Mouse (Mus musculus): ENCODE data around the gene Ufsp1.

The Ufsp1 gene

DNA sequence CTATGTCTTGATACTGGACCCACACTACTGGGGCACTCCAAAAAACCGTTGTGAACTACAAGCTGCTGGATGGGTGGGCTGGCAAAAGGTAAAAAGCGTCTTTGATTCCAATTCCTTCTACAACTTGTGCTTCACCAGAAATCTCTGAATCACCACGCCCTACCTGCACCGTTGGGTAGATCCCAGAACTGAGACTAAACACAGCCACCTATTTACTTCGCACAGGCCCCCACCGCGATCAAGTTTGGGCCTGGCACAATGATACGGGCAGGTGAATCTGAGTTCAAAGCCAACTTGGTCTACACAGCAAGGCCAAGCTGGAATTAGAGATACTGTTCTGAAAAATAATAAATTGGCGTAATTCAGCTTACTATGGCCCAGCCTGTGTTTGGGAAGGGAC lies 867 bp downstream of the Ufsp1 start:
- no peak for DNase-seq (ENCODE audit: low read depth, low spot score)

DNA sequence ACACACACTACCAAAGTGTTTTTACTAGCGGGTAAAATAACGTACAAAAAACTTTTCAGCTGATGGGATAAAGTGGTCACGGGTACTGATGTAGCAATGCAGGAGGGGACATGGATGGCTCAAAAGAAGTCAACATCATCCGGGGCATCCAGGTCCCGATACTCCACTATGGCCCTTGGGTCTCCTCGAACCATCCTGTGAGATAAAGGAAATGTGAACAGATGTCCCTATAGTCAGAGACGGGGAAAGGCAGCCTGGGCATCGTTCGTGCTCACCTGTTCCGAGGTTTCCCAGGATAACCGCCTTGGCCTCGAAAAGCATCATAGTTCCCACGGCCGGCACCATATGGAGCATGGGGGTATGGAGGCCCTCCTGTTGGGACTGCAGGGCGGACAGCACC lies 1.3 kb downstream of the Ufsp1 start:
- DNase-seq (ENCODE audit: low read depth, low spot score): no peak

DNA sequence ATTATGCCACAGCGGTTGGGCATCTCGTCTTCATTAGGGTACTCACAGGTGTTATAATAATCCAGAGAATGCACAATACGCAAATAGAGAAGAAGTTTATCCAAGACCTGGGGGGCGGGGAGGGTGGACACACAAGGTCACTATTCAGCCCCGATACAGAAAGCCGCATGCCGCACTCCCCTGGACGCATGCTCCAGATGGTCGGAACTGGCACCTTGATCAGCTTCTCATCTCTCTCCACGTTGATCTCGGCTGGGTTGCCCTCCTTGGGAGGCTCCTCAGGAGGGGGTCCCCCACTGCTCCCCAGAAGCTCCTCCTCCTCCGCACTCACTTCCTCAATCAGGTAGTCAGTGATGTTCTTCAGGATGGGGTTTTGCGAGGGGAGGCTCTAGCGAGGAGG lies 2.7 kb downstream of the Ufsp1 start:
- DNase-seq (ENCODE audit: low read depth, low spot score): no peak

DNA sequence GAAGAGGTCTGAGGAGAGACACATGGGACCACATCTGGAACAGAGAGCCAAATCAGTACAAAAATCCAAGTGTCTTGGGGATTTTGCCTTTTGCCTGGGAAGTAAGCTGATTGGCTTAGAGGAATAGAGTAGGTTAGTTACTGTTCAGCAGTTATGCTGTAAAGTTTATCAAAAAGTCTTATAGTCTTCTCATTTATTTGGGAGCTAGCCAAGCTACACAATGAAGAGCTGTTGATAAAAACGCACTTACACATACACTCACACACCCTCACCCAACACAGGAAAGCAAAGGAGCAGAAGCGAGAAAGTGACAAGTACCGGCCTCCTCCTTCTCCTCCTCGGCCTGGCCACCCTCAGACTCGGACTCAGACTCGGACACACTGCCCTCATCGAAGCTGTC lies 4.8 kb downstream of the Ufsp1 start:
- DNase-seq (ENCODE audit: low read depth, low spot score): no peak

DNA sequence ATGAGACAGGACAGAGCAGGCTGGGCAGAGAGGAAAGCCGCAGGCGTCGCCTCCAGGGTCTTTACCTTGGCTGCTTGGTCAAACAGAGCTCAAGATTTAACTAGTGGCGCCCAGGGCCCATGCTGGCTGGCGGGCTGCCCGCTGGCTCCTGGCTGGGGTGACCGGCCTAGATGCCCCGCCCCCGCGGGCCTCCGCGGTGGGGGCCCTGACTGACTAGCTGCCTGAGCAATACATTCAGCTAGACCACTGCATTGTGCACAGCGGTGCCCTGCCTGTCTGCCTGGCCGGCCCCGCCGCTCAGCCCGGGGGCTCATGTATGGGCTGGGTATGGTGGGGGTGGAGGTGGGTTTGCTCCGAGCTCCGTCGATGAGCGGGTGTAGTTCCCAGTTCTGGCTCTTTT lies 6.8 kb downstream of the Ufsp1 start:
- DNase-seq (ENCODE audit: low read depth, low spot score): no peak

DNA sequence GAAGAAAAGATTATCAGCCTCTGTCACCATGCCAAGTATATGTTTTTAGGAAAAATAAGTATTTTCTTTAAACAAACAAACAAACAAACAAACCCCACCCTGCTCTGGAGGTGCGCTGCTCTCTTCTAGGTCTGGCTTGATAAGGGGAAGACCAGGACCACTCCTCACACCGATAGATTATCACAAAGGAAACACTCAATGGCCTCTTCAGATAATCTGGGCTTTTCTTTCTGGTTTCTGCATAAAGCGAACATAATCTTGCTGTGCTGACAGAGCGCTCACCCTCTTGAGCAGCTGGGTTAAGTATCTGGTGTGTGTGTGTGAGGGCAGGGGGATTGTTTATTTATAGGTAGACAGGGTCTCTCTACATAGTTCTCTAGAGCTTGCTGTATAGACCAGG lies 9.2 kb downstream of the Ufsp1 start:
- DNase-seq (ENCODE audit: low read depth, low spot score): no peak

DNA sequence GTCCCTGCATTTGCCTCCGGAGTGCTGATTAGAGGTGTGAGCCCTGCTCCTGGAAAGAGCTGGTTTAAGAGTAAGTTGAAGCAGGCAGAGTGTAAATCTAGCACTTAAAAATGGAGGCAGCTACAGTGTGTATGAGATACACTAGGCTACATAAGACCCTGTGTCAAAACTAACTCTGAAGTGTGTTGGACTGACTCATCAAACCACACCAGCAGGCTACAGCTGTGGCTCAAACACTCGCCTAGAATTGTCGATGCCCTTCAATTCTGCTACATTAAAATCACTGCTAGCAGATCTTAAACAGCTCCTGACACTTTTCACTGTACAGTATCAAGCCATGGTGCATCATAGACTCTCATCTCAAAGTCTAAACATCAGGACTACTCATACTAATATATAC lies 9.7 kb downstream of the Ufsp1 start:
- no peak for DNase-seq (ENCODE audit: low read depth, low spot score)

DNA sequence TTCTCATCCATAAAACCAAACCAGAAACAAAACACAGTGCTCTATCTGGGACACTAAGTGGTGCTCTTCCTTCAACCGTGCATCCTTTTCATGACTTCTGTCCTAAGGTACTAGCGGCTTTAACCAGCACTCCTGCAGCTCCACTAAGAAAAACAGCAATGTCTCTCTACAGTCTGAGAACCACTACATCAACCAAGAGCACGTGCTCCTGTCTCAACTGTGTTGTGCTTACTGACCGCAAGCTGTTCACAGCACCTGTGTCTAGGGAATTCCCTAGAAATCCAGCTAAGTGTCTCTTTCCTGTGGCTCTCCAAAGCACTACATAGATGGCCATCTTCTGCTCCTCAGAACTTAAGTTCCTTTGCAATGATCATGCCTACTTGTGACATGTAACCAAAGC lies 10.4 kb downstream of the Ufsp1 start:
- no peak for DNase-seq (ENCODE audit: low read depth, low spot score)

DNA sequence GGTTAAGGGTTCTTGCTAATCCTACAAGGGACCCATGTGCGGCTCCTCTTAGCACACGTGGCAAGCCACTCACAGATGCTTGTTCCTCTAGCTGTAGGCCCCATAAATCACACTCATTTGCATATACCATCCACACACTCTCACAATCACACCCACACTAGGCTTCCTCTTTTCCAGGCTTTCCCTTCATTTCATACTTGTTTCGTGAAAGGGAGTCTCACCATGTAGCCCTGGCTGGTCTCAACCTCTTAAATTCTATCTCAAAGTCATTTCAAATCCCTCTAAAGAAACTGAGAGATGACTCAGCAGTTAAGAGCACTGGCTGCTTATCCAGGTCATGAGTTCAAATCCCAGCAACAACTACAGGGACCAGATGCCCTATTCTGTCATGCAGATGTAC lies 11.4 kb downstream of the Ufsp1 start:
- no peak for DNase-seq (ENCODE audit: low read depth, low spot score)

DNA sequence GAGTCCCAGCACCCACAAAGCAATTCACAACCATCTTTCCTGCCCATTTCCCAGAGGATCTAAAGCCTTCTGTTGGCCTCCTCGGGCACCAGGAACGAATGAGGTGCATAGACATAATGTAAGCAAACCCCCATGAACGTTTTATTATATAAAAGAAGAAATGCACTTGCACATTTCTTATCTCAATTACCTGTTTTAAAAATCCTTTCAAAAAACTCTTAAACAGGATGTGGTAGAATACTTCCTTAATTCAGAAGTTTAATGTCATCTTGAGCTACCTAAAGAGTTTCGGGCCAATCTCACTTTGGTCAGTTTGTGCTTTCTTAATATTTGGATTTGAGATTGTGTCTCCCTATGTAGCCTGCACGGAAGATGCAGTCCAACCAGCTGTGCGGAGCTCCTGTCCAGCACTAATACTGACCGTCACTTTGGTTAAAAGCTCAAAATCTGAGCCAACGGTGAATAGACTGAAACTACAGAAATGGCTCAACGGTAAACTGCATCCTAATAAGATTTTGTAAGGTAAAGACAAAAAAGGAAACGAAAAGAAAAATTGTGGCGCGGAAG lies 12.1 kb downstream of the Ufsp1 start:
- DNase-seq (ENCODE audit: low read depth, low spot score): peak; percentile 31

DNA sequence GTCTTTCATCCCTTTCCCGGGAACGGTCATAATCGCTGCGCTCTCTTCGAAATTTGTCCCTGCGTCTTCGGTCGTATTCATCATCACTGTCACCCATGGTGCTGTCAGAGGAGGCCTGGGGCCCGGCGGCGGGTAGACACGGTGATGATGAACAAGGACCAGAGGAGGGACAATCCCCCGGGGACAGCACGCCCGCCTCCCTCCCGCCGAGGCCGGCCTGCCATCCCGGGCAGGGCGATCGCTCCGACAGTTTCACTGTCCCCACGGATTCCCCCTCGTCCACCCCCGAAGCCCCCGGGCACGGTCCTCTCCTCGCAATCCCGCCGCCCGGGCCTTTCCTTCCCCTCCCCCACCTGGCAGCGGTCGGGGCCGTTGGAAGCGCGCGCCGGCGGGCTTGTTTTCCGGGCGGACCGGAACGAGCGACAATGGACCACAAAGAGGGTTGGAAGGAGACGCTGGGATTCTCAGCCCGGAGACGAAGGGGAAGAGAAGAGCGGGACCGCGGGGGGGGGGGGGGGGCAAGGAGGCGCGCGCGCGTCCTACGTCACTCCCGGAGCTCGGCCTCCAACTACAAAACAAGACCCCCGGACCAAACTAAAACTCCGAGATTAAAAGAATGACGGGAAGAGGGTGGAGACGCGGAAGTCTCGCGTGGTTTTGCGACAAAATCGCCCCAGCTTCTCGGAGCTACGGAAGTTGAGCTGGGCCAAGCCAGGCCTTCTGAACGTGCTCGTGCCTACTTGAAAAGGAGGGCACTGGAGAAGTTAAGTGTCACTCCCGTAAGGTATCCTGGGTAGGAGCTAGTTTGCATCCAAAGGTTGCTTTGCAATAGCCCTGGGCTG lies 12.9 kb downstream of the Ufsp1 start, which contains the start of gene Srrt:
Gene Srrt, minus strand, starts transcription at position 604 of the 842 bp plus-strand sequence.
- DNase-seq (ENCODE audit: low read depth, low spot score): peak; percentile 95

DNA sequence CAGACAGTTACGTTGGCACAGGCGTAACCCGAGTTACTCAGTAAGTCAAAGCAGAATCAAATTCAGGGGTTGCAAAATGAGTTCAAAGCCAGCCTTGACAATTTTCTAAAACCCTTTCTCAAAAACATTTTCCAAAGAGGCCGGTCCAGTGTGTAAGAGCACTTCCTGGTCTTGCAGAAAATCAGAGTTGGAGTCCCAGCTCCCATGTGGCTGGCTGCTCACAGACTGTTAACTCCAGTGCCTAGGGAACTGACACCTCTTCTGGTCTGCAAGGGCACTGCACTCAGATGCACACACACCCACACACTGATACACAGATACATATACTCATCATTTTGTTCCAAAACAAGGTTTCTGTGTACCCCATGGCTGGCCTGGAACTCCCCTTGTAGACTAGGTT lies 13.9 kb downstream of the Ufsp1 start:
- peak; percentile 37 for DNase-seq (ENCODE audit: low read depth, low spot score)

DNA sequence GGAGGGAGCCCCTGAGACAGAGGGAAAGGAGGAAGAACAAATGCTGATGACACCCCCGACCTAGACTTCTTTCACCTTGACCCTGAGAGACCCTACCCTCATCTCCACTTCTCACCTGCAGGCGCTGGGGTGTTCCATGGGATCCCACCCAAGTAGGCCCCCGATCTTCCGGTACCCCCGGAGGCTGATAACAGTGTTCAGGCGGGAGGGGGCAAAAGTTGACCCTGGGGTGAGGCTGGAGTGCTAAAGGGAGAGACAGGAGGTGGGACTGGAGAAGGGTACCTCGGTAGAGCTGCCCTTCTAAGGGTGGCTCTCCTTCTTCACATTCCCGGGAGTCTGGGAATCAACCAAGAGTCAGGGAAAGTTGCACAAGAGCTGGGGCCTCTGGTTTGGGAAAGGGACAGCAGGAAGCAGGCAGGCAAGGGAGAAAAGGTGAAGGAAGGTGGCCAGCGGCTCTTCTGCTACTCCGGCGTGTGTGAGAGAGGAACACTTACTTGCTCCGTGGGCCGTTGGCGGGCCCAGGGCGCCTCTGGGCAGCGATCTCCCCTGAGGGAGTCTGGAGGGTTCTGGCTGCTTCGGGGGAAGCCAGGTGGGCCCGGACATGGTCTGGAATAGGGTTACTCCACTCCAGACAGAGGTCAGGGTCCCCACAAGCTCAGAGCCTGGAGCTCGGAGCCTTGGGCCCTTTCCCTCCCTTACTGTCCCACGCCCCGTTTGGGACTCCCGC lies 19.2 kb downstream of the Ufsp1 start:
- DNase-seq (ENCODE audit: low read depth, low spot score): no peak

DNA sequence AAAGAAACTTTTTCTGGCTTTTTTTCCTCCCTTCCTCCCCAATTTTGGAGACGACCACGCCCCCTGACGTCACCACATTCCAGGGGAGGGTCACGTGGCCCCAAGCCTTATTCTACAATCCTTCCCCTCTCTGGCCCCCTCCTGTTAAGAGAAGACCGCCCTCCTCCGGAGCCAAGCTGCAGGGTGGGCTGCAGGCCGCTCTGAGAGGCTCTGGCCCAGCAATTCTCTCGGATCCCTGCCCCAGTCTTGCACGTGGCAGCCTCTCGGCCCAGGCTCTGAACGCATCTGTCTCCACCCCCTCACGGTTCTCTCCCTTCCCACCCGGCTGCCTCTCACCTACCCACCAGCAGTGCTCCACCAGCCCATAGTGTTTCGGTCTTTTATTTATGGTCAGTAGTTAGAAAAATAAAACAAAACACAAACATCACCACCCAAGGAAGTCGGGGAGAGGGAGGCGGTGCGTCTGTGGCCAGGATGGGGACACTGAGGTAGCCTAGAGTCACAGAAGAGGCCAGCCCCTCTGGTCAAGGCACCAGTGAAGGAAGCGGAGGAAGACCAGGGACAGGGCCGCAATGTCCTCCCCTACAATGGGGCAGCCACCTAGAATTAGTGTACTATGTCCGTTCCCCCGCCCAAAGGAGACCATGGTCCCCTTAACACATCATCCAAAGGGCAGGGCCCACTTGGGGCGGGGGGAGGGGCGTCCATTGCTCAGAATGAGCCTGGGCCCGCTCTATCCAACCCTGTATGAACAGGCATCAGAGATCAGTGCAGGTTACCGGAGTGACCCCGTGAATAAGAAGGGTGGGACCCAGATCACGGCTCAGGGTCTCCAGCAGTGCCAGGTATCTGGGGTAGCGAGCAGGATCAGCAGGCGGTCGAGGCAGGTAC lies 20.0 kb downstream of the Ufsp1 start, which contains the start of gene Trip6:
Gene Trip6, minus strand, starts transcription at position 212 of the 891 bp plus-strand sequence.
- no peak for DNase-seq (ENCODE audit: low read depth, low spot score)

DNA sequence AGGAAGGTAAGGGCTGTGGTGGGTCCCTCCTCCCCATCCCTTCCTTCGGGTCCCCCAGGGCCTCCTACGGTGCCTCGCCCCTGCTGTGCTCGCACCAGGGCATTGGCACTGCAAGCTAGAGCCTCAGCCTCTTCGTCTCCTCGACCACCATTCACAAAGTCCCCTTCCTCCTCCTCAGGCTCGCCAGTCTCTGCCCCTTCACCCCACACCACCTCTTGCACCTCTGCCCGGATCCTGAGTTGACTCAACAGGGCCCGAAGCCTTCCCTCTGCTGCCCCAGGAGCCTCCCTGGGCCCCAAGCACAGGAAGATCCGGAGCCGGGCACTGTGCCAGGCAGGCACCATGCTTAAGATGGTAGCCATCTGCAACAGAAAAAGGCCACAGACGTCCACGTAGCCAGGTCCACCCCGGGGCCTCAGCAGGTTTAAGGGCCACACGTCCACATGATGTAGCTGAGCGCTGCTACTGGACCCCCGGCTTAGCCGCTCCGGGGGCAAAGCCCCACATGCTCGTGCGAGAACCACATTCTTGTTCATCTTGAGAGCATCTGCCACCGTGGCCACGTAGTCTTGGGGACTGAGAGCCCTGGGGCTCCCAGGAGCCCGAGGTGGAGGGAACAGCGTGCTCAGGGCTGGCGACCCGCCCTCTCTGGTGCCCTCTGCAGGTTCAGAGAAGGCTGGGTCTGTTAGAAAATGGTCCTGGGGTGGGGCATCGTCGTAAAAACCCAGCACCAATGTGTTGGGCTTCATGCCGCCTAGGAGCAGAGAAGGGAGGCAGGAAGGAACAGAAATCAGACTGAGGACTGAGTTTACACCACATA lies 20.9 kb downstream of the Ufsp1 start:
- DNase-seq (ENCODE audit: low read depth, low spot score): peak; percentile 67

DNA sequence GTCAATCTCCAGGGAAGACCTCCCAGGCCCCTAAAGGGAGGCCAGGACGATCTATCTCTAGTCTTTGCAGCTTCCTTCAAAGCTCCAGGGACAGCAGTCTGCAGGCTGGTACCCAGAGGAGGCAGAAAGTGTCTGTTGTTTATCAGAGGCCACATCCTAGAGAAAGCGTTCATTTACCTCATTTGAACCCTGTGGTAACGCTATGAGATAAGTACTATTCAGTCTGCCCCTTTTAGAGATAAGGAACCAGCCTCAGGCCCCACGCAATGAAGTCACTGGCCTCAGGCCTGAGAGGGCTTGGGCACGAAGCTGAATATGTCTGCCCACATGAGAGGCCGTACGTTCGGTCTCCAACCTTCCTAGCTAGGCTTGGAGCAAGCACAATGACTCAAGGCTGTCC lies 22.9 kb downstream of the Ufsp1 start:
- DNase-seq (ENCODE audit: low read depth, low spot score): no peak

DNA sequence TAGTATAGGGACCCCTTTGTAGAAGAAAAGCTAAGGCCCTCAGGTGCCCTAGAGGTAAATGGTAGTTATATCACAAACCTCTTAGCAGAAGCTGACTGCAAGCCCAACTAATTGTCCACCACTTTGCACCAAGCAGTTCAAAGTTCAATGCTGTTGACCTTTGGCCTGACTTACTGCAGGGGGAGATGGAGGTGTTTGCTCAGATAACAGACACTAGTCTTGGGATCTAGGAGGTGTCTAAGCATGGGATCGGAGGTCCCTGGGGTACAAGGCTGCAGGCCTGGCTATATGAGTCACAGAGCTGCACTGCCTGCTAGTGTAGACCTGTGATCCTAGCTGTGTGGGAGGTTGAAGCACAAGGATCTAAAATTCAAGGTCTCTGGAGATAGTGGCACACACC lies 24.1 kb downstream of the Ufsp1 start:
- no peak for DNase-seq (ENCODE audit: low read depth, low spot score)

DNA sequence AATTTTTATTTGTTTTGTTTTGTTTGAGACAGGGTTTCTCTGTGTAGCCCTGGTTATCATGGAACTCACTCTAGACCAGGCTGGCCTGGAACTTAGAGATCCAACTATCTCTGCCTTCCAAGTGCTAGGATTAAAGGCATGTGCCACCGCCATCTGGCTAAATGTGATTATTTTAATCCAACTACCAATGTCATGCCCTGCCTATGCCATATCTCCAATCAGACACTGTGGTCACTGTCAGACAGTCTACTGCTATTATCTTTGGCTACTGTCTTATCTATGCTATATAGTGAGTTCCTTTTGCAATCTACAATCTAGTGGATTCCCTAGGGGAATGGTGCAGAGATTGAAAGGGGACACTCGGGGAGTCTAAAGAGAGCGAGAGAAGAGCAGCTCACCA lies 26.6 kb downstream of the Ufsp1 start:
- DNase-seq (ENCODE audit: low read depth, low spot score): no peak

DNA sequence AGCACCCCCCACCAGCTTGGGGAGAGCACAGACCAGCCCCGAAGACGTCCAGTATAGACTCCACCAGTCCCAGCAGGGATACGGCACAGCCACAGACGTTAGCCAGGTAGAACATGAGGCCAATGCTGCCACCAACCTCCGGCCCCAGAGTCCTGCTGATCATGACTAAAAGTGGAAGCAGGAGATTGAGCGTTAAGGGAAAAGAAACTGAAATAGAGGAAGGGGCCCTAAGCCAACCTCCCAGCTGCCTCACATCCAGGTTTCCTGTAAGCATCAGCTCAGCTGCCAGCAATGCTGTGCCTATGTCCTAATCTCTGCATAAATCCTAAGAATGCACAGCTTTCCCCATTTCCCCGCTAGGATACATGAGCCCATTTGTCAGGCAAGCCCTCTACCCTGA lies 36.5 kb downstream of the Ufsp1 start:
- DNase-seq (ENCODE audit: low read depth, low spot score): no peak

DNA sequence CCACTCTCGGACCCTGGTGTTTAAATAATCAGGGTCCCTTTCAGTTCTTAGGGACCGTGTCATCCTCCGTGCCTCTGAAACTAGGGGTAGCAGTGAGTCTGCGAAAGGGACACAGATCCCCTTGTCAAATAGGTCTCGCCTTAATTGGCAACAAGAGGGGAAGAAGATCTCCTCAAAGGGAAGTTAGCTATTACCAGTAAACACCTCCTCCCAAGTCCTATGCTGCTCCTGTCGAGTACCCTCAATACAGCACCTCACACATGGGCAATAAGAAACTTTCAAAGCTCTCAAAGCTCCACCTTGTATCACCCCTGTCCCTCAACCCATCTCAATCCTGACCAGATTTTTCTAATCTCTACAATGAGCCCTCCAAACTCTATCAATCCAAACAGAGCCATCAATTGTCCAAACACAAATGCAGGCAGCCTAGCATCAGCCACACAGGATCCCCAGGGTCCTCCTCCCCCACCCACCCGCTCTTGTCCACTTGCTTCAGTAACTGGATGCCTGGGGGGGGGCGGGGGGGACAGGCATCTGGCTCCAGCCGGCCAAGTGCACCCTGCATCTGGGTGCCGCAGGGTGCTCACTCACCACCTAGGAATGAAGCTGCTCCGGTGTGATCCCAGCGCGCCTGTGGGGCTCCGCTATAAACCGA lies 38.6 kb downstream of the Ufsp1 start:
- no peak for DNase-seq (ENCODE audit: low read depth, low spot score)
